Mouse (Mus musculus): ENCODE data around the gene 9030612E09Rik. TPM values are rescaled to one million over a fixed set of nuclear protein-coding genes. Genes with fewer than 3 reads are reported as not detected.
A peak's percentile ranks its signal among the peaks of the same experiment; 100 is the strongest.

The 9030612E09Rik gene
- total RNA-seq, 1 experiment = not detected

- in situ Hi-C loops (cut with MboI; ENCODE audit: low sequenced_read_pairs in 2 of 2, unreplicated experiment in 2 of 2) = no loop called here
- Histone ChIP-seq H3K4me3 (ENCODE audit: insufficient read depth in 1 of 2, low read depth in 1 of 2, low read length in 2 of 2, poor library complexity in 1 of 2, severe bottlenecking in 1 of 2) (peak overlapping the region; percentile 83 to 85), H3K27ac (ENCODE audit: insufficient read depth, low read depth, low read length, poor library complexity, severe bottlenecking) (no peak overlapping the region), H3K9ac (ENCODE audit: insufficient read depth, low read depth, low read length, poor library complexity, severe bottlenecking) (0 out of 2 replicates have a peak overlapping the region, but pooled peaks have one; percentile 16), H3K9me3 (ENCODE audit: control insufficient read depth, insufficient read depth, low read depth, low read length) (no peaks in the 10 kb centered on the region), H3K36me3 (ENCODE audit: control insufficient read depth, insufficient read depth, low read length, poor library complexity, severe bottlenecking) (no peaks in the 10 kb centered on the region), H3K4me1 (ENCODE audit: control insufficient read depth in 2 of 2, insufficient read depth in 2 of 2, low read length in 2 of 2, poor library complexity in 1 of 2) (0 out of 4 replicates have a peak, but pooled peaks cover 0 to 6% of the 10 kb centered on the region in 2 experiments)
- DNase-seq (ENCODE audit: low read depth, low spot score) = no peak
- TF ChIP-seq ZC3H11A (IDR thresholded peaks at IDR 0.05; ENCODE audit: borderline replicate concordance, low read depth, low read length) (no peak), CHD2 (IDR thresholded peaks at IDR 0.05; ENCODE audit: low read depth, low read length) (no peak), MAFK (IDR thresholded peaks at IDR 0.05; ENCODE audit: insufficient read depth, low read depth, low read length) (no peak), ZNF384 (IDR thresholded peaks at IDR 0.05; ENCODE audit: low read depth, low read length) (no peak), HCFC1 (IDR thresholded peaks at IDR 0.05; ENCODE audit: borderline replicate concordance, insufficient read depth, low read length) (no peak)
Observed at GRCm38 (mm10) chr10:43173141-43173827, 1.2 kb upstream of the 9030612E09Rik start.

DNA sequence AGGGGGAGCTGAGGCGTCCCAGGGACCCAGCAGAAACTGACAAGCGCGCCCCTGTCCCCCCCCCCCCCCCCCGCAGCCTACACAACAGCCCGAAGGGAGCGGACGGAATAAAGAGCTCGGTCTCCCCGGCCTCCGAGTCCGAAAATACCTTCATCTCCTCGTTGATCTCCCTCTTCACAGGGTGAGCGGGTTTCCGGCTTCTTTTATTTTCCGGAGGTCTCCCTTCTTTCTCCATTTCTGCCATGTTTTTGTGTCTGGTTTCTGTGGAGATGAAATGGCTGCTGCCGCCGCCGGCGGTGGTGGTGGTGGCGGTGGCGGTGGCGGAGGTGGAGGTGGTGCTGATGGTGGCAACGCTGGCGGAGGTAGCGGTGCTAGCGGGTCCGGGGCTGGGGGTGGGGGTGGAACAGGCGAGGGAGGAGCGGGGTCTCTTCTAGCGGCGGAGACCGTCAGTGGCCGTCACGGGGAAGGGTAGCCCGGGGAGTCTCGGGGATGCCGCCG lies 627 bp upstream of the 9030612E09Rik start:
- Histone ChIP-seq H3K27ac (ENCODE audit: insufficient read depth, low read depth, low read length, poor library complexity, severe bottlenecking) (no peak overlapping the region), H3K9ac (ENCODE audit: insufficient read depth, low read depth, low read length, poor library complexity, severe bottlenecking) (peak overlapping the region; percentile 75), H3K9me3 (ENCODE audit: control insufficient read depth, insufficient read depth, low read depth, low read length) (no peaks in the 10 kb centered on the region), H3K4me1 (ENCODE audit: control insufficient read depth in 2 of 2, insufficient read depth in 2 of 2, low read length in 2 of 2, poor library complexity in 1 of 2) (0 out of 4 replicates have a peak, but pooled peaks cover 0 to 6% of the 10 kb centered on the region in 2 experiments), H3K4me3 (ENCODE audit: insufficient read depth in 1 of 2, low read depth in 1 of 2, low read length in 2 of 2, poor library complexity in 1 of 2, severe bottlenecking in 1 of 2) (peak overlapping the region; percentile 83 to 85), H3K36me3 (ENCODE audit: control insufficient read depth, insufficient read depth, low read length, poor library complexity, severe bottlenecking) (no peaks in the 10 kb centered on the region)
- no peak for DNase-seq (ENCODE audit: low read depth, low spot score)
- TF ChIP-seq CHD2 (IDR thresholded peaks at IDR 0.05; ENCODE audit: low read depth, low read length) (no peak), MAFK (IDR thresholded peaks at IDR 0.05; ENCODE audit: insufficient read depth, low read depth, low read length) (no peak), ZNF384 (IDR thresholded peaks at IDR 0.05; ENCODE audit: low read depth, low read length) (no peak), ZC3H11A (IDR thresholded peaks at IDR 0.05; ENCODE audit: borderline replicate concordance, low read depth, low read length) (no peak), HCFC1 (IDR thresholded peaks at IDR 0.05; ENCODE audit: borderline replicate concordance, insufficient read depth, low read length) (no peak)
- in situ Hi-C loops (cut with MboI; ENCODE audit: low sequenced_read_pairs in 2 of 2, unreplicated experiment in 2 of 2) = no loop called here

DNA sequence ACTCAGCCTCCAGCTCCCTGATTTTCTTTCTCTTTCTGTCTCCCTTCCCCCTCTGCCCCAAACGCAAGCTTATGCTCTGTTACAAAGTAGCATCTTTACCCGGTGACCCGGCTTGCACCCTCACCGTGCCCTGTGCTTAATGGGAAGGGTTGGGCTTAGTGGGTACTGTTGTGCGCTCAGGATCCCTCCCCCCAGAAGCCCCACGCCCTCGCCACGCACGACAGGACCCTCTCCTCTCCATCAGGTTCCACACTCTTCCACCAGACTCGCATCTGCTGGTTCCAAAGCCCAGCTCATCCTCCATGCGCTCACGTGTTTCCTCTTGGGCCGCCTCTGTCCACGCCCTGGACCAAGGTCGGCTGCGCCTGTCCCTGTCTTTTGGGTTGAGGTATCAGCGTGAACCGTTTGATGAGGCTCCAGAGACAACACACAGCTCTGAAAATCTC lies 675 bp downstream of the 9030612E09Rik start:
- Histone ChIP-seq H3K27ac (ENCODE audit: insufficient read depth, low read depth, low read length, poor library complexity, severe bottlenecking) (no peak overlapping the region), H3K36me3 (ENCODE audit: control insufficient read depth, insufficient read depth, low read length, poor library complexity, severe bottlenecking) (no peaks in the 10 kb centered on the region), H3K9me3 (ENCODE audit: control insufficient read depth, insufficient read depth, low read depth, low read length) (no peaks in the 10 kb centered on the region), H3K9ac (ENCODE audit: insufficient read depth, low read depth, low read length, poor library complexity, severe bottlenecking) (peak overlapping the region; percentile 57), H3K4me1 (ENCODE audit: control insufficient read depth in 2 of 2, insufficient read depth in 2 of 2, low read length in 2 of 2, poor library complexity in 1 of 2) (0 out of 4 replicates have a peak, but pooled peaks cover 0 to 6% of the 10 kb centered on the region in 2 experiments), H3K4me3 (ENCODE audit: insufficient read depth in 1 of 2, low read depth in 1 of 2, low read length in 2 of 2, poor library complexity in 1 of 2, severe bottlenecking in 1 of 2) (peak overlapping the region; percentile 83 to 85)
- DNase-seq (ENCODE audit: low read depth, low spot score) = no peak
- in situ Hi-C loops (cut with MboI; ENCODE audit: low sequenced_read_pairs in 2 of 2, unreplicated experiment in 2 of 2) = no loop called here
- no peak for TF ChIP-seq CHD2 (IDR thresholded peaks at IDR 0.05; ENCODE audit: low read depth, low read length)
- TF ChIP-seq MAFK (IDR thresholded peaks at IDR 0.05; ENCODE audit: insufficient read depth, low read depth, low read length) = no peak
- no peak for TF ChIP-seq ZC3H11A (IDR thresholded peaks at IDR 0.05; ENCODE audit: borderline replicate concordance, low read depth, low read length)
- no peak for TF ChIP-seq ZNF384 (IDR thresholded peaks at IDR 0.05; ENCODE audit: low read depth, low read length)

DNA sequence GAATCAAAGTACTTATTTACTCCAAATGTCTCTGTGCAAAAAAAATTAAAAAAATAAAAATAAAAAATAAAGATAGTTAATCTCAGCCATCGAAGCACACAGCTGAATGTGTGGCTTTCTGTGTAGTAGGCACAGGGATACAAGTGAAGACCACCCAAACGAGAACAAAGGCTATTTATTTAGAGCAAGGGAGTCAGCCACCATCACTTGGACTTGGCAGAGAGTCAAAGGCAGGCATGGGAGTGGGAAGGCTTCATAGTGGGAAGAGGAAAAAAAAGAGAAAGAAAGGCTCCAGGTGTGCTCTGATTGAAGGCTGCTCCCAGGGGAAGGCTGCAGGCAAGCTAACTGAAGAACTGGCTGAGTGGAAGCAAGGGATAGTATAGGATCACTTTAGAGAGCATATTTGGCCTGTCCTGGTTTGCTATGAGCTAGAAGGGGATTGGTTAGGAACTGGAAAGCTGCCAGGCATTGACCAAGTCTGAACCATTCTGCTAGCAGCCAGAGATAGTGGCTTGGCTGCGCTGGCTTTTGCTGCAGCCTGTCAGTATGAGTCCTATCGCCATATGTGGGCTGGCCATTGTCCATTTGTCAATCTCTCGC lies 5.9 kb downstream of the 9030612E09Rik start:
- TF ChIP-seq ZC3H11A (IDR thresholded peaks at IDR 0.05; ENCODE audit: borderline replicate concordance, low read depth, low read length) = no peak
- no peak for TF ChIP-seq CHD2 (IDR thresholded peaks at IDR 0.05; ENCODE audit: low read depth, low read length)
- TF ChIP-seq MAFK (IDR thresholded peaks at IDR 0.05; ENCODE audit: insufficient read depth, low read depth, low read length) = no peak
- no peak for TF ChIP-seq ZNF384 (IDR thresholded peaks at IDR 0.05; ENCODE audit: low read depth, low read length)
- TF ChIP-seq HCFC1 (IDR thresholded peaks at IDR 0.05; ENCODE audit: borderline replicate concordance, insufficient read depth, low read length) = no peak
- no peak overlapping the region for H3K9ac ChIP-seq (ENCODE audit: insufficient read depth, low read depth, low read length, poor library complexity, severe bottlenecking)
- DNase-seq (ENCODE audit: low read depth, low spot score) = no peak
- no peaks in the 10 kb centered on the region for H3K36me3 ChIP-seq (ENCODE audit: control insufficient read depth, insufficient read depth, low read length, poor library complexity, severe bottlenecking)
- no peak overlapping the region for H3K4me3 ChIP-seq (ENCODE audit: insufficient read depth in 1 of 2, low read depth in 1 of 2, low read length in 2 of 2, poor library complexity in 1 of 2, severe bottlenecking in 1 of 2)
- H3K9me3 ChIP-seq (ENCODE audit: control insufficient read depth, insufficient read depth, low read depth, low read length) = no peaks in the 10 kb centered on the region
- in situ Hi-C loops (cut with MboI; ENCODE audit: low sequenced_read_pairs in 2 of 2, unreplicated experiment in 2 of 2) = no loop called here
- H3K27ac ChIP-seq (ENCODE audit: insufficient read depth, low read depth, low read length, poor library complexity, severe bottlenecking) = no peak overlapping the region
- 0 out of 4 replicates have a peak, but pooled peaks cover 0 to under 1% of the 10 kb centered on the region in 2 experiments for H3K4me1 ChIP-seq (ENCODE audit: control insufficient read depth in 2 of 2, insufficient read depth in 2 of 2, low read length in 2 of 2, poor library complexity in 1 of 2)

Measured in ES-E14 (cell line).